Mouse (Mus musculus) cerebellum, adult 2 months (tissue): ENCODE measurements around the gene Zp3. TPM values are rescaled to one million over a fixed set of nuclear protein-coding genes. Genes with fewer than 3 reads are reported as not detected.

ENCODE experiments used
- DNase-seq, 2 experiments: peaks; one replicate each; pipeline ENCODE4 v3.0.0; 2021
- H3K27ac ChIP-seq: fragments of 200-500 bp; 2 replicates; pipeline ENCODE4 v1.5.1; 2012; ENCODE audit warnings: low read length, control low read depth, inconsistent platforms; ENCODE audit not compliant: insufficient read depth
- H3K27me3 ChIP-seq: fragments of 200-500 bp; 2 replicates; pipeline ENCODE4 v1.6.1; 2012; ENCODE audit warnings: inconsistent platforms, mild to moderate bottlenecking, low read length, moderate library complexity; ENCODE audit not compliant: control insufficient read depth, insufficient read depth
- H3K4me1 ChIP-seq: fragments of 200-500 bp; 2 replicates; pipeline ENCODE4 v1.6.1; 2011; ENCODE audit warnings: low read length; ENCODE audit not compliant: control insufficient read depth, insufficient read depth
- H3K4me3 ChIP-seq: fragments of 200-500 bp; replicated peaks from 2 replicates; pipeline ENCODE3; 2011; ENCODE audit warnings: mild to moderate bottlenecking, low read depth, low read length, control low read depth; ENCODE audit not compliant: insufficient read depth
- CTCF ChIP-seq: fragments of 200-500 bp; IDR thresholded peaks from 2 replicates; pipeline ENCODE4 v1.5.1; 2011; ENCODE audit warnings: low read depth, mild to moderate bottlenecking, control low read depth, low read length, moderate library complexity, borderline replicate concordance; ENCODE audit not compliant: insufficient read depth
- POLR2A ChIP-seq: fragments of 200-500 bp; IDR thresholded peaks from 2 replicates; pipeline ENCODE4 v1.6.1; 2011; ENCODE audit warnings: low read length, control low read depth, borderline replicate concordance; ENCODE audit not compliant: insufficient read depth
- WGBS: fragments of 180-500 bp; shearing (Covaris S2); methylation state at CpG from one replicate; pipeline ENCODE4 v1.1.7; 2018; 5-methylcytosine and 5-hydroxymethylcytosine counted together
- polyA plus RNA-seq: library from polyadenylated mRNA; depleted of rRNA; stranded (reverse); fragments of >200 nt; gene quantifications from 2 replicates; pipeline ENCODE4 v1.2.3, GENCODE M21; 2012; rRNA removed

Zp3 gene
- 0.23 and 0.33 TPM in 2 replicates for polyA plus RNA-seq

DNA sequence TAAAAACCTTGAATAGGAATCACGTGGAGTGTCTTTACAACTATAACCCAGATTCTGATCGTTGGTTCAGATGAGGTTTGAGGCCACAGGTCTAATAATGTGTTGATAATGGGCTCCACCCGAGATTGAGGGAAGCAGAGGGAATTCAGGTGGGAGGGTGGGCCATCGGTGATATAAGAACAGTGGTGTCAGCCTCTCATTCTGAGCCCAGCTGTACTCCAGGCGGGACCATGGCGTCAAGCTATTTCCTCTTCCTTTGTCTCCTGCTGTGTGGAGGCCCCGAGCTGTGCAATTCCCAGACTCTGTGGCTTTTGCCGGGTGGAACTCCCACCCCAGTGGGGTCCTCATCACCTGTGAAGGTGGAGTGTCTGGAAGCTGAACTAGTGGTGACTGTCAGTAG is at the start of gene Zp3:
TSS of gene Zp3 (plus strand) at position 196 of the 400 bp plus-strand sequence.
- TF ChIP-seq CTCF: no peak
- no peak for TF ChIP-seq POLR2A
- Histone ChIP-seq H3K27me3 (no peaks in the 10 kb centered on the region), H3K4me1 (peaks cover 3% of the 10 kb centered on the region; the same call in 1 of the 2 replicates), H3K4me3 (no peak within 1 kb of the TSS), H3K27ac (no peak within 1 kb of the TSS)
- no peak for DNase-seq
- 73% methylated on average over 8 of the region's 8 CpGs for WGBS

- no peak overlapping the region for H3K27ac ChIP-seq
- WGBS: 60% methylated on average over 9 of the region's 9 CpGs
Measured at GRCm38 (mm10) chr5:135931526-135931925, 48.4 kb upstream of the Zp3 start.

GRCm38 (mm10) chr5:135932359-135932758 is 47.5 kb upstream of the Zp3 start:
- peak in 1 of 2 experiments; percentile 73 for DNase-seq
- no peaks in the 10 kb centered on the region for H3K27me3 ChIP-seq
- peaks cover 20% of the 10 kb centered on the region for H3K4me1 ChIP-seq
- WGBS: 11% methylated on average over 2 of the region's 2 CpGs
- H3K4me3 ChIP-seq: peak overlapping the region; percentile 50
- H3K27ac ChIP-seq: no peak overlapping the region
- TF ChIP-seq POLR2A (no peak), CTCF (no peak)

More at GRCm38 (mm10) chr5:135931526-135931925, 48.4 kb upstream of the Zp3 start:
- H3K27me3 ChIP-seq: no peaks in the 10 kb centered on the region
- TF ChIP-seq CTCF: no peak
- no peak for DNase-seq
- peaks cover 20% of the 10 kb centered on the region for H3K4me1 ChIP-seq
- H3K4me3 ChIP-seq: peak overlapping the region; percentile 24

DNA sequence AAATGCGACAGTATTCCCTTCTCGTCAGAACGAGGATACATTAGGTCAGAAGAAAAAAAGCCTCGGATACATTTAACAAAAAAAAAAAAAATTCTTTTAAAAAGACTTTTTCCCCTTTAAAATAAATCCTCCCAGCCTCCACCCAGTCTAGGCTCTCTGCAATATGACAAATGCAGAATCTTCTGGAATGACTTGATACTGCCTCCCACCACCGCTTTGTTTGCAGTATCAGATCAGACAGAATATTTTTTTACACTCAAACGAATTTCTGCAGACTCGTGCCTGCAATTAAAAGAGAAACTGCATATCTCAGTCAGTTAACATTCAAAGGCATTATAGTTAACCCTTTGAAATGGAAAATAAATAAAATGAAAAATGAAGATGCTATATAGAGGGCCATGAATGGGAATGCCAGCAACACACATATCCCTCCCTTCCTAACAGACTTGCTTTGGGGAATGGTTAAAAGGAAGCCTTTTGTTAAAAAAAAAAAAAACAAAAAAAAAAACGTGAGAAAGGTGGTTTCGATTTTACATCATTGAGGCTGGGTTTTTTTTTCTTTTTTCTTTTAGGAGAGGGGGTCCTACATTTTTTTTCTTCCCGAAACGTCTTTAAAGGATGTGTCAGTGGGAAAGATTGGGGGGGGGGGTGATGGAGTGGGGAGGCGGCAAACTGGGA is 46.5 kb upstream of the Zp3 start:
- Histone ChIP-seq H3K4me3 (peak overlapping the region; percentile 93), H3K4me1 (peaks cover 15% of the 10 kb centered on the region), H3K27ac (no peak overlapping the region), H3K27me3 (no peaks in the 10 kb centered on the region)
- DNase-seq: peak in 1 of 2 experiments; percentile 8
- WGBS: 2% methylated on average over 12 of the region's 12 CpGs
- TF ChIP-seq POLR2A (no peak), CTCF (no peak)

DNA sequence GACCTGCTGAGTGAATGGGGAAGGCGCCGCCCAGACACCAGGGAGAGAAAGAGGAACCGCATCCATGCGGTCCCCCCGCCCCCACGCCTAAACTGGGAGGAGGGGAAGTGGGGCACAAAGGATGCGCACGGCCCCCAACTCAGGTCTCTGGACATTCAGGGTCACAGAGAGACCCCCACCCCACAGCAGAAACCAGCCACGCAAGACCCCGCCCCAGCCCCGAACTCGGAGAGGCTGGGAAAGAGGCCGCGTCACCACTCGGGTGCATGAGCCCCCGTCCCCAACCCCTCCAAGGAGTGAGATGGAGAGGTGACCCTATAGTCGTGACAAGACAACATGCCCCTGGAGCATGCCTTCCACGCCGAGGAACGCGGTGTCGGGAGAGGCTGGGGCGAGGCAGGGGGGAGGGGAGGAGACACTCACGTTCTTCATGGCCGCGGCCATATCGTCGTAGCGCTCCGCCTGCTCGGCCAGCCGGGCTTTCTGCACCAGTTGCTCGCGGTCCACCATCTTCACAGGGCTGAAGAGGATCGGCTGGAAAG is 45.9 kb upstream of the Zp3 start:
- Histone ChIP-seq H3K4me3 (peak overlapping the region; percentile 93), H3K27ac (peak overlapping the region; percentile 89), H3K4me1 (peaks cover 12% of the 10 kb centered on the region), H3K27me3 (no peaks in the 10 kb centered on the region)
- under 1% methylated on average over 35 of the region's 35 CpGs for WGBS
- peak in 1 of 2 experiments; percentile 77 for DNase-seq
- TF ChIP-seq POLR2A (no peak), CTCF (no peak)

- DNase-seq: peak; percentile 98
- TF ChIP-seq POLR2A: peak; percentile 98
- TF ChIP-seq CTCF: peak; percentile 48; the same call in 1 of the 2 replicates
- Histone ChIP-seq H3K4me3 (peak within 1 kb of the TSS; percentile 93), H3K27me3 (no peaks in the 10 kb centered on the region), H3K27ac (peak within 1 kb of the TSS; percentile 89), H3K4me1 (peaks cover 6% of the 10 kb centered on the region)
- WGBS: under 1% methylated on average over 48 of the region's 48 CpGs
Measured at GRCm38 (mm10) chr5:135934481-135935175, 45.3 kb upstream of the Zp3 start, which contains the start of gene Ywhag. Ywhag (minus strand) TSS chr5:135934616.

GRCm38 (mm10) chr5:135935176-135935523 is 44.7 kb upstream of the Zp3 start:
- Histone ChIP-seq H3K27me3 (no peaks in the 10 kb centered on the region), H3K4me3 (peak overlapping the region; percentile 93), H3K4me1 (peaks cover 4% of the 10 kb centered on the region; the same call in 1 of the 2 replicates), H3K27ac (peak overlapping the region; percentile 42)
- WGBS: 33% methylated on average over 7 of the region's 7 CpGs
- no peak for TF ChIP-seq CTCF
- no peak for TF ChIP-seq POLR2A
- no peak for DNase-seq

DNA sequence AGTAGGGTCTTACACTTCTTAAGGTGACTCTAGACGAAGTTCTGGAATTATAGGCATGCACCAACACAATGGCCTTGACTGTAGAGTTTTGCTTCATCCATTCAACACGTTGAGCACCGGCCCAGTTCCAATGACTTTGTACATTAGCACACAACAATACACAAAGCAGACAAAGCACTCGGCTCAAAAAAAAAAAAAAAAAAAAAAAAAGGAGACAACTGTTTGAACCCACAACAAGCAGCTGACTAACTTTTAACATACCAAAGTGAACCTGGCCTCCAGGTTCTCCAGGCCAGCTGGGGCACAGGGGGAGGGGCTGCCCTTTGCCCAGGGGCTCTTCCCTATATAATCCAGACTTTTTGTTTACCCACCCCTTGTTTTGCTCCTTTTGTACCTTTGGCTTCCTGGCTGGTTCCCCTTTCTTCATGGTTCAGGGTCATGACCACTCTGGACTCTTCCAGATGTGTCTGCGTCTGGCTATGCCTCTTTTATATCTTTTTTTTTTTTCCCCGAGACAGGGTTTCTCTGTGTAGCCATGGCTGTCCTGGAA is 44.2 kb upstream of the Zp3 start:
- DNase-seq: no peak
- 87% methylated on average over 6 of the region's 6 CpGs for WGBS
- no peak overlapping the region for H3K27ac ChIP-seq
- peaks cover 6% of the 10 kb centered on the region for H3K4me1 ChIP-seq
- TF ChIP-seq POLR2A (no peak), CTCF (no peak)
- no peaks in the 10 kb centered on the region for H3K27me3 ChIP-seq
- no peak overlapping the region for H3K4me3 ChIP-seq
